Mouse (Mus musculus): ENCODE measurements around the gene Izumo2. TPM values are rescaled to one million over a fixed set of nuclear protein-coding genes. Genes with fewer than 3 reads are reported as not detected.

Gene Izumo2
- polyA plus RNA-seq (2012; rRNA removed): not detected in 2 replicates

GRCm38 (mm10) chr7:44708574-44708973, at the start of gene Izumo2:
TSS of gene Izumo2 (plus strand) at chr7:44708742.
- no peak for DNase-seq (ENCODE audit: low spot score)

GRCm38 (mm10) chr7:44661219-44661618, 47.3 kb upstream of the Izumo2 start:
- DNase-seq (ENCODE audit: low spot score): no peak

GRCm38 (mm10) chr7:44662168-44662567, 46.4 kb upstream of the Izumo2 start:
- peak; percentile 62 for DNase-seq (ENCODE audit: low spot score)

GRCm38 (mm10) chr7:44662569-44662968, 46.0 kb upstream of the Izumo2 start:
- no peak for DNase-seq (ENCODE audit: low spot score)

GRCm38 (mm10) chr7:44663546-44663945, 45.0 kb upstream of the Izumo2 start:
- DNase-seq (ENCODE audit: low spot score): no peak

GRCm38 (mm10) chr7:44664731-44665130, 43.8 kb upstream of the Izumo2 start:
- no peak for DNase-seq (ENCODE audit: low spot score)

- DNase-seq (ENCODE audit: low spot score): no peak
Observed at GRCm38 (mm10) chr7:44666462-44666861, 42.1 kb upstream of the Izumo2 start.

GRCm38 (mm10) chr7:44667996-44668738, 40.4 kb upstream of the Izumo2 start:
- DNase-seq (ENCODE audit: low spot score): no peak

GRCm38 (mm10) chr7:44669103-44669502, 39.4 kb upstream of the Izumo2 start:
- DNase-seq (ENCODE audit: low spot score): peak; percentile 56

- DNase-seq (ENCODE audit: low spot score): peak; percentile 69
Observed at GRCm38 (mm10) chr7:44670803-44671202, 37.7 kb upstream of the Izumo2 start, which contains the start of gene Myh14. TSS of gene Myh14 (minus strand) at chr7:44670843.

- DNase-seq (ENCODE audit: low spot score): no peak
Observed at GRCm38 (mm10) chr7:44672193-44672592, 36.3 kb upstream of the Izumo2 start.

GRCm38 (mm10) chr7:44674511-44674910, 34.0 kb upstream of the Izumo2 start:
- no peak for DNase-seq (ENCODE audit: low spot score)

- no peak for DNase-seq (ENCODE audit: low spot score)
Observed at GRCm38 (mm10) chr7:44675171-44675570, 33.4 kb upstream of the Izumo2 start.

- DNase-seq (ENCODE audit: low spot score): no peak
Observed at GRCm38 (mm10) chr7:44676126-44676525, 32.4 kb upstream of the Izumo2 start.

- no peak for DNase-seq (ENCODE audit: low spot score)
Observed at GRCm38 (mm10) chr7:44676611-44677010, 31.9 kb upstream of the Izumo2 start.

GRCm38 (mm10) chr7:44683656-44684055, 24.9 kb upstream of the Izumo2 start:
- DNase-seq (ENCODE audit: low spot score): no peak

GRCm38 (mm10) chr7:44685531-44686402, 22.8 kb upstream of the Izumo2 start:
- DNase-seq (ENCODE audit: low spot score): no peak

- no peak for DNase-seq (ENCODE audit: low spot score)
Observed at GRCm38 (mm10) chr7:44688890-44689289, 19.7 kb upstream of the Izumo2 start.

- no peak for DNase-seq (ENCODE audit: low spot score)
Observed at GRCm38 (mm10) chr7:44689331-44689730, 19.2 kb upstream of the Izumo2 start.

GRCm38 (mm10) chr7:44693427-44694175, 14.9 kb upstream of the Izumo2 start:
- DNase-seq (ENCODE audit: low spot score): no peak

- no peak for DNase-seq (ENCODE audit: low spot score)
Observed at GRCm38 (mm10) chr7:44695223-44695622, 13.3 kb upstream of the Izumo2 start.

GRCm38 (mm10) chr7:44697191-44697710, 11.3 kb upstream of the Izumo2 start:
- DNase-seq (ENCODE audit: low spot score): peak; percentile 34
